Mouse (Mus musculus) left cerebral cortex, postnatal 36 days (tissue): ENCODE results near the gene Trim65. TPM values are rescaled to one million over a fixed set of nuclear protein-coding genes. Genes with fewer than 3 reads are reported as not detected.
"Not testable (repeated sequence)": the region's sequence is repeated elsewhere in the genome, so short reads cannot be mapped to it uniquely, and the experiment has no call there.

Experiments
- DNase-seq, 2 experiments: peaks; one replicate each; pipeline ENCODE4 v3.0.0; 2021 to 2022; ENCODE audit warnings: low spot score in 2 of 2, mixed read lengths in 1 of 2
- intact Hi-C: fragments of 180-260 bp; cut with DNase I; formaldehyde crosslinking; loops from one replicate; pipeline ENCODE4 v1.15.1; 2025
- total RNA-seq, 2 experiments: library from RNA; stranded (reverse); gene quantifications; 2 replicates each; pipeline ENCODE4 v1.2.3; 2021

The Trim65 gene
- total RNA-seq, 2 experiments from 2014 or later = 7.2 to 8.4 TPM

- no peak for DNase-seq
- intact Hi-C loops = no loop called here
Observed at GRCm38 (mm10) chr11:116095573-116095972, 35.4 kb downstream of the Trim65 start.

- intact Hi-C loops = no loop called here
- no peak for DNase-seq
Observed at GRCm38 (mm10) chr11:116093771-116094565, 37.0 kb downstream of the Trim65 start.

DNA sequence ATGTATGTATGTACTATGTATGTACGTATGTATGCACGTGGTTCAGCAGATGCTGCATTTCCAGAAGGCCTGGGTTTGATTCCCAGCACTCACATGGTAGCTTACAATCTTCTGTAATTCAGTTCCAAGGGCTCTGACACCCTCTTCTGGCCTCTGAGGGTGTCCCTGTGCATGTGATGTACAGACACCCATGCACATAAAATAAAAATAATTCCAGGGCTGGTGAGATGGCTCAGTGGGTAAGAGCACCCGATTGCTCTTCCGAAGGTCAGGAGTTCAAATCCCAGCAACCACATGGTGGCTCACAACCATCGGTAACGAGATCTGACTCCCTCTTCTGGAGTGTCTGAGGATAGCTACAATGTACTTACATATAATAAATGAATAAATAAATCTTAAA is 38.0 kb downstream of the Trim65 start:
- intact Hi-C loops, DNase-seq: not testable (repeated sequence)

DNA sequence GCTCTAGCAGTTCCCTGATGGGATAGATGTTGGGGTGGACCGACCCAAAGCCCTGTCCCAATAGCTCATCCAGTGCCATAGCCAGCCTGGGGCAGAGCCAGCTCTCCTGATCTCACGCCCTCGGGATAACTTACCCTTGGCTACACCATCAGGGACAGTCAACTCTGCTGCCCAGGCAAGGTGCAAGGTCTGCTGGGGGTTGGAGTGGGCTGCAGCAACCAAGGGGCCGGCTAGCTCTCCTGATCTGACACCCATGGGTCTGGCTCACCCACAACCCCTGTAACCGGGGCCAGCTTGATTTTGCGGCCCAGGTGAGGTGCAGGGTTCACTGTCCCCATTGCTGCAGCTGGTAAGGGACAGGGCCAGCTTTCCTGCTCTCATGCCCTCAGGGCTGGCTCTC is 39.3 kb downstream of the Trim65 start:
- no peak for DNase-seq
- intact Hi-C loops = no loop called here

- DNase-seq = no peak
- intact Hi-C loops = no loop called here
Observed at GRCm38 (mm10) chr11:116089545-116089944, 41.4 kb downstream of the Trim65 start.

- DNase-seq = no peak
- intact Hi-C loops = no loop called here
Observed at GRCm38 (mm10) chr11:116088741-116089394, 42.1 kb downstream of the Trim65 start.

- DNase-seq = no peak
- intact Hi-C loops = no loop called here
Observed at GRCm38 (mm10) chr11:116088188-116088587, 42.7 kb downstream of the Trim65 start.

- intact Hi-C loops = loop anchor here (1.0 to 2.0 kb wide), 3 partner anchors 43 to 57 kb away; partner anchors contain the start of genes Mrpl38 and Unk
- DNase-seq = peak; percentile 79 to 82
Observed at GRCm38 (mm10) chr11:116087194-116088130, 43.5 kb downstream of the Trim65 start.

DNA sequence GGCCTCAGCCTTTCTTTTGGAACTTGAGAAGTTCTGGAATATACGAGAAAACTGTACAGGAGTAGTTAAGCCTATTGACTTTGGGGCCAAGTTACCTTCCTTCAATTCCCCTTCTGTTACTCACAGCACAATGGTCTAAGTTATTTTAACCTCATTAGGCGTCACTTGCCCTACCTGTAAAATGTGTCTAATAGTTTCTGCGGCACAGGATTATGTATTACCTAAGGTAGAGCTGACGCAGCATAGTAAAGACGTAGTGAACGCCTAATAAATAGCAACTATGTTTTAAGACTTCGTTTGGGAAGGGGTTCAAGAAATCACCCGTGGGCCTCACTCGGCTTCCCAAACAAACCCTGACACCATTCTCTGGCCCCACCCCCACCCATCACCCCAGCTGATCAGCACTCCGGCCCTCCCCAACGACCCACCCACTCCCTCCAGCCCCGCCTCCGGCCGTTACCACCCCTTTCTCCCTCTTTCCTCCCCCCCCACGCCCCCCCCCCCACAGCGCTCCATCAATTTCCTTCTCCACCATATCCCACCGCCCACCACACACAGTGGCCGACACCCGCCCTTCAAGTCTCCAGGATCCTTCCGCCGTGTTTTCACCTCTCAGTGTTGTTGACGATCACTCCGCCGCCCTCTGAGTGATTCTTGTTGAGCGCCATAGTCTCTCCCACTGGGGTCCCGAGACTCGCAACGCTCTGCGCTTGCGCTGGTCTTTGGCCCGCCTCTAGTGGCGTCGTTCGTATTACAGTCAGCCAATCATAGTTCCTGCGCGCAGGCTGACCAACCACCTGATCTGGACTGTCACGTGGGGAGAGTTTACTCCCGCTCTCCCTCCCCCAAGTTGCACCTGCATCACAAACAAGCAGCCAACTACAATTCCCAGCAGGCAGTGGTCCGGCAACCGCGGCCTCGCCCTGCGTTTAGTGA is 44.4 kb downstream of the Trim65 start, which contains the start of gene Wbp2:
TSS of gene Wbp2 (minus strand) at position 738 of the 936 bp plus-strand sequence.
- intact Hi-C loops = loop anchor here (1.0 to 2.0 kb wide), 3 partner anchors 44 to 56 kb away; partner anchors contain the start of genes Mrpl38 and Unk
- peak; percentile 96 to 97 for DNase-seq

DNA sequence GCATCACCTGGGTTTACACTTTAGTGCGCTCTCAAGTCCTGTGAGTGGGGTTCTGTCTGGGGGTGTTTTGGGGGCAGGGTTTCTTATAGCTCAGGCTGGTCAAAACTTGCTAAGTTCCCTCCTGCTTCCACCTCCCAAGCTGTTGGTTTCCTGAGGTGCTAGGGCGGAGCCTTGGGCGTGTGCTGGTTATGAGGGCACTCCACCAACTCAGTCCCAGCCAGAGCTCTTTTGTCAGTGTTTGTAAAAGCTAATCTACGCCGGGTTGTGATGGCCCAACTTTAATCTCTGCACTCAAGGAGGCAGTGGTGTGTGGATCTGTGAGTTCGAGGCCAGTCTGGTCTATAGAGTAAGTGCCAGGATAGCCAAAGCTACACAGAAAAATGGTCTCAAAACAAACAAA is 46.8 kb downstream of the Trim65 start:
- intact Hi-C loops = no loop called here
- no peak for DNase-seq

GRCm38 (mm10) chr11:116083096-116083672 is 47.7 kb downstream of the Trim65 start:
- no peak for DNase-seq
- intact Hi-C loops = no loop called here

DNA sequence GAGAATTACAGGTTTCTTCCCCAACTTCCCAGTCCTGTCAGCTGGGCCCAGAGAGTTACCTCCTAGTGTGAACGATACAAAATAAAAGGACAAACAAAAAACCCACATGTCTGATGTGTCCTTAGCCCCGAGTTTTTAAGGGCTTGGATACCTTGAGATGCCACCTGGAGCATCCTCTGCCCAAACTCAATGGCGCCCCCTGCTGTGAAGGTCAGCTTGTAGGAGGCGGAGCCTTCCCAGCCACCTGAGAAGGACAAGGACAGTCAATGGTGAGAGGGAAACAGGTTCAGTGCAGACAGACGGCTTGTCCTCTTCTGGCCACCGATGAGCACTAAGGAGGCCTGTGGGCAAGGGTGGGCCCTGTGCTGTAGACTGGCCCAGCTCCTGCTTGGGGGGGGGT is 49.8 kb downstream of the Trim65 start:
- intact Hi-C loops = no loop called here
- peak in 1 of 2 experiments; percentile 29 for DNase-seq

DNA sequence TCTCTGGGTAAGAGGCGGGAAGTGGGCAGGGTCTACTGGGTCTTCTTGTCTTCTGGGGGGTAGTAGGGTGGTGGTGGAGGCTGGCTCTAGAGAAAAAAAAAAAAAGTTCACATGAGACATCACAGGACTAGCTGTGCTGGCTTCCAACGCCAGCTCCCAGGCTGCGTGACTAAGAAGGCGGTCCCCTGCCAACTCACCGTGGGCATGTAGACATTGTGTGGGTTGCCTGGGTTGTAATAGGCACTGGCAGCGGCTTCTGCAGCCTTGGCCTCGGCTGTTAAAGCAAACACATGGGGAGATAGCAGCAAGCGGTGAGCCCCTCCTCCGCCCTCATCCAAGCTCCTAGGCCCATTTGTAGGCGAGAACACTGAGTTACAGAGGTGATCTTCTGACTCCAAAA is 51.4 kb downstream of the Trim65 start:
- peak; percentile 84 to 87 for DNase-seq
- intact Hi-C loops = no loop called here

DNA sequence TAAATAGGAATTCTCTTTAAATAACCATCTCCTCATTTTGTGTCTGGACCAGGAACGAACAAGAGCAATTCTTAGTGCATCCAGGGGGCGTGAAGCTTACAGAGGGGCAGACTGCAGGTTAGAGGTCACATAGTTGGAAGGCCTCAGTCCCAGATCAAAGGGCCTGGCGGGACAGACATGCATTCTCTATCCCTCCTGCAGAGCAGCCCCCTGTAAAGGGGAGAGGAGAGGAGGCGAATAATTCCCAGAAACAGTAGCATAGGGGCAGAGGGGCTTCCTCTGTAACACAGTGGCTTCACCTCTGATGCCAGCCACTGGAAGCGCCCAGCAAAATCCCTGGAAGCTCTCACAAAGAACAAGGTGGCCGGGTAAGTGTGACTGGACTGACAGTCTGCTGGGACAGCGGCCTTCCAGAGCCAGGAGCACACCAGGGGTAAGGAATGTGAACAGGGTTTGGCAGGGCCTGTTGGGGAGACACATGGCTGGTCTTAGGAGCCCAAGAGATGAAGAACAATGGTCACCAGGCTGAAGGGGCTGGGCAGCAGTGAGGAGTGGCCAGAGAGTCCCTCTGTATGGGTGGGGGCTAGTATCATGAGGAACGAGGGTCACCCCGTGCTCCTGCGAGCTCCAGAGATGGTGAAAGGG is 52.1 kb downstream of the Trim65 start:
- intact Hi-C loops = no loop called here
- DNase-seq = peak in 1 of 2 experiments; percentile 5

GRCm38 (mm10) chr11:116078221-116078620 is 52.7 kb downstream of the Trim65 start:
- intact Hi-C loops = no loop called here
- DNase-seq = peak in 1 of 2 experiments; percentile 42

DNA sequence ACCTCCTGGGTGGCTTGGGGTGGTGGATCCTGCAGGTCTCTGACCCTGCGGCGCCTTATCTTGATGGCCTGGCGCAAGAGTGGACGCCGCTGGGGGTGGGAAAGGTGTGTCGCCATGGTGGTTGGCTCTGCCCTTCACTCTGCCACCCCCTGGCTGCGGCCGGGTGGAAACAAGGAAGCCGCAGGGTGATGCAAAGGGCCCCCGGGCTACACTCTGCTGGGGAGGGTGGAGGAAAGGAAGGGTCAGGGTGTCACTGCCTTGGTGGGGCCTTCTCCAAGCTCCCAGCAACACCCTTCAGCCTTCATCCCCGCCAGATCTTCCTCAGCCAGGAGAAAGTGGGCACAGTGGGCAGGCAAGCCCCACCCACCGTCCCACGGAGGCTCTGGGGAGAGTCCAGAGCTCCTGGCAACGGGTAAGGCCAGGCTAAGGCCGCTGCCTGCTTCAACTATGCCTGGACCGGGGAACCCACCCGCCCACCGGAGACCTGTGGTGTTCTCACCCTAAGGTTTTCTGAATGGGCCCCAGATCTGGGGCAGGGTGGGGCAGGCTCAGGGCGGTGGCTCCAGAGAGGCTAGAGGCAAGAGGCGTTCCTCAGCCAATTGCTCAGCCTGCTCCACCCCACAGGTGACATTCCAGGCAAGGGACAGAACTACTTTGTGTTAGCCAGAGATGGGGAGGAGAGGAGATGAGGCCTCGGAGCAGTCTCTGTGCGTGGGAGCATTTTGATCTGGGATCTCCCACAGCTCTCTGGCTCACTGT is 53.3 kb downstream of the Trim65 start, which contains the start of gene Unc13d:
TSS of gene Unc13d (minus strand) at position 516 of the 759 bp plus-strand sequence.
- peak in 1 of 2 experiments; percentile 6 for DNase-seq
- intact Hi-C loops = no loop called here

GRCm38 (mm10) chr11:116076836-116077235 is 54.1 kb downstream of the Trim65 start:
- no peak for DNase-seq
- intact Hi-C loops = no loop called here
